Mouse (Mus musculus) layer of hippocampus, postnatal 10 days (tissue): ENCODE results near the gene Cxadr. TPM values are rescaled to one million over a fixed set of nuclear protein-coding genes. Genes with fewer than 3 reads are reported as not detected.
"Not testable (repeated sequence)": the region's sequence is repeated elsewhere in the genome, so short reads cannot be mapped to it uniquely, and the experiment has no call there.

Experiments used
- DNase-seq, 2 experiments: peaks; one replicate each; pipeline ENCODE4 v3.0.0; 2021; ENCODE audit warnings: low spot score in 2 of 2
- total RNA-seq, 2 experiments: library from RNA; stranded (reverse); gene quantifications; 2 replicates each; pipeline ENCODE4 v1.2.3; 2021

The Cxadr gene
- total RNA-seq, 2 experiments from 2014 or later = 158 to 175 TPM

- DNase-seq = no peak
These were observed 60.2 kb downstream of the Cxadr start for GRCm38 (mm10) chr16:78361466-78361865.

DNA sequence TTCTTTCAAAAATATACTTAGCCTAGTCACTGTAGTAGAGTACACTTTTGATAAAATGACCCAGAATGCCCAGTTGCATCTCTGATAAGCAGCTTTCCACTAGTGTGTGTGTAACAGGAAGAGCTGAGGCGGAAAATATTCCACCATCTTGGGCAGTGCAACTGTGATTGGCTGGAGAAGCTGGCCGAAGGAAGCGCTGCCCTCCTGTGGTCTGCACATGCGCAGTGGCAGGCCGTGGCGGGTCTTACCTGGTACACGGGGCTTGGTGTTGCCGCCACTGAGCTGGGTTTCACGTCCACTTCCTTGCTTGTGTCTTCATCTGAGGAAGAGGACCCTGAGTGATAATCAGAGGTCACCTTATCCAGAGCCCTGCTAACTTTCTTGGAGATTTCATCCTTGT is 63.3 kb downstream of the Cxadr start:
- DNase-seq = not testable (repeated sequence)

DNA sequence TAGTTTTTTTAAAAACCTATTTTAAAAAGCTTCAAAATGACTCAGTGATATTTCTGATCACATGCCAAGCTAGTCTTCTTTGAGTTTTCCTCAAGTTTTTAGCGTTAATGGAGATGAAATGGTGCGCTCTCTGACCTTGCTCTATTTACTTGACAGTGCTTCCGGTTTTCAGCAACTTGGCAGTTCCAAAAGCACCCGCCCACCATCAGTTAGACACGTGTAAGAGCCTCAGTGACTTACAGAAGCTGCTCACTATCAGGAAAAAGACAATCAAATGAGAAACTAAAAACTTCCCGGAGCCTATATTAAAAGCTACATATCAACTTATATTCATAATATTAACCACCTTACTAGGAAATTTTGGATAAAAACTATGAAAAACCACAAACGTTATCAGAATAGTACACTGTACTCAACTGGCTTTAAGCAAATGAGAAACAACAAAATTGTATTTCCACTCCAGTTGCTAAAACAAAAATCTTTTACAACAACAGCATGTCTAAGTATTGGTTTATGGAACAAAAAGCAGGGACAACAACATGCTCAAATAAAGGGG is 70.3 kb downstream of the Cxadr start:
- DNase-seq = no peak

DNA sequence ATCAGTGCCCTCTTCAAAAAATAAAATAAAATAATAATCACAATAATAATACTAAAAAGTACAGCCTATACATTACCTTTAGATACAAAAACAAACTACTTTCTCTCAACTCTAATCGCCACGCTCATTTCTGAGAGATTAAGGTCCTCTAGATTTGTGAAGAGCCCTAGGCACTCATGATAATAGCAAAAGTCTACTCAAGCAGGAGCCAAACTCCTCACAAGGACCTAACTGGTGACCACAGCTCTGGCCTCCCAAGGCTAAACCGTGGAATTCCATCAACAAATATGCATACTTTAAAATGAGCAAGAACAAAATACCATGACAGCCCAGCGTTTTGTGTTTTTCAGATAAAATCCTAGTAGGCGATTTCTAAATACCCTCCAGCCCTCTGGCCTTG is 71.5 kb downstream of the Cxadr start:
- DNase-seq = no peak

DNA sequence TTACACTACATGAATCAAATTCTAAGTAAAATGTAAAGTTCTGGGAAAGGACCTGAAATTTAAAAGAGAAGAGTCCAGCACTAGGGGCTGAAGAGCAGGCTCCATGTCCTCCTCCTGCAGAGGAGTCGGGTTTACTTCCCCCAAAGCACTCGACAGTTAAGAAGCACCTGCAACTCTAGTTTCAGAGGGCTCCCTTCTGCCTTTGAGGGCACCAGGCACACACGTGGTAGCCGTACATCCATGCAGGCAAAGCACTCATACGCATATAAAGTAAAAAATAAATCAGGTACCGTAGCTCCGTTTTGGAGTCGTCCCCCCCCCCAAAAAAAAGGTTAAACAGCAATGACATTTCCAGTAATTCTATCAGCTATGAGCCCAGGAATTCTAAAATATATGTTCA is 72.5 kb downstream of the Cxadr start:
- DNase-seq = no peak

- peak; percentile 9 to 20 for DNase-seq
These were observed 73.9 kb downstream of the Cxadr start for GRCm38 (mm10) chr16:78375222-78375621.

DNA sequence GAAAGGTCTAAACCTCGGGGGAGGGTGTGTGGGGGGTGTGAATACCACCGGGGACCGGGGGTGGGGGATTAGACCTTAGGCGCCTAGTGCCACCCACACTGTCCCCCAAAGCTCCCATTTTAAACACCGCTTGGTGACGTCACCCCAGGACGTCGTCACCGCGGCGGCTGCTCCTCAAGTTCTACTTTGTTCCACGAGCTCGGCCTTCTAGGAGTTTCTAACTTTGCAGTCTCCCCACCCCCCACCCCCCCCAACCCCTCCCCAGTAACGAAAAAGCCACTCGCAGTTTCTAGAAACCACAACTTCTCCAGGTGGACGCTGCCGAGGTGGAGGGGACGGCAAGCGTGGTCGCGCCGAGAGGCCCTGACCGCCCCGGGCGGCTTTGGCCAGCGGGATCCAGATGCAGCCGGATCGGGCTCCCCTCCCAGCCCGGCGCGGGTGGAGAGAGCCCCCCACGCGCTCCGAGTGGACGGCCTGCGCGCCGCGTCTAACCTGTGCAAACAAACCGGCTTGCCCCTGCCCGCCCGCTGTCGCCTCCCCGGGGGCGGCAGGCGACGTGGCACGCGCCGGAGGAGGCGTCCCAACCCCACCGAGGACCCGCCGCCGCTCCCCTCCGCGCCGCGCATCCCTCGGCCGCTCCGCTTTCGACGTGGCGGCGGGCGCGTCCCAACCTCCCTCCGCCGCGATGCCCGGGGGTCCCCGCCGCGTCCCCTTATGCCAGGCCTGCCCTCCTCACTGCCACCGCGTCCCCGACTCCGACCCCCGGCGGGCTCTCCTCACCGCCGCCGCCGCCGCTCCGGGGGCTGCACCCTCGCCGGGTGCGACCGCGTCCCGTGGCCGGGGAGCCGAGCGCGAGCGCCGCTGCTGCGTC is 74.8 kb downstream of the Cxadr start:
- peak; percentile 46 to 53 for DNase-seq

GRCm38 (mm10) chr16:78376745-78377570 is 75.7 kb downstream of the Cxadr start, which contains the start of gene Btg3:
Btg3 (minus strand) TSS chr16:78377192.
- DNase-seq = peak; percentile 82 to 87

- DNase-seq = no peak
These were observed 77.2 kb downstream of the Cxadr start for GRCm38 (mm10) chr16:78378493-78378892.

- DNase-seq = no peak
These were observed 87.8 kb downstream of the Cxadr start for GRCm38 (mm10) chr16:78389122-78389521.

DNA sequence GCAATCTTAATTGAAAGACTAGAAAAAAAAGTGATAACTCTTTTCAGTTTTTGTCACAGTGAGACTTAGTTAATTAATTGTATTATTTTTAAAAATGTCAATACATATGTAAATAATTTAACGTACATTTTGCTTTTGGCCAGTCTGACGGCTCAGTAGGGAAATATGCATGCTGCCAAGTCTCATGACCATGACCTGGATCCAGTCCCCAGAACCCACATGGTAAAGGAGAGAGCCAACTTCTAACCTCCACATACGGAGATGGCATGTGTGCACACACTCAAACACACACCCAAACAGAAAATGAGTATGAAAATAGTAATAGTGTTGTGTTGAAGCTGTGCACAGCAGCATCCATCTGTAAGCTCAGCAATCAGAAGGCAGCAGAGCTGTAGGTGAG is 88.7 kb downstream of the Cxadr start:
- no peak for DNase-seq

DNA sequence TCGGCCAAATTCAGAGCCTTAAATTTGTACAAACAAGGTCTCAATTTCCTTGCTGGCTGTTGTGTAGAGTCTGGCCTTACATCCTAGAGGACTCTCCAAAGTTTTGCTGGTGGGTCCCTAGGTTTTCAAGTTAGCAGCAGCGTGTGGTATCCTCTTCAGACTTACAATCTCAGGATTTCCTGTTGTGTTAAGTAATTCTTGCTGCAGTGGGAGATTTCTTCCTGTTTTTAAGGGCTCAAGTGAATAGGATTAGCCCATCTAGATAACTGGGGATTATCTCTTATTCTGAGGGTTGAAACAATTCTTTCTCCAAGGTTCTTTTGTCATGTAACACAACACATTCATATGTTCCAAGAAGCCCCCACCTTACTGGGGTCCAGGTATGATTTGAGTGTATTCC is 90.1 kb downstream of the Cxadr start:
- DNase-seq = no peak

GRCm38 (mm10) chr16:78398734-78399133 is 97.4 kb downstream of the Cxadr start:
- no peak for DNase-seq

GRCm38 (mm10) chr16:78399423-78399822 is 98.1 kb downstream of the Cxadr start:
- no peak for DNase-seq

- DNase-seq = no peak
These were observed 101.0 kb downstream of the Cxadr start for GRCm38 (mm10) chr16:78402316-78402715.

DNA sequence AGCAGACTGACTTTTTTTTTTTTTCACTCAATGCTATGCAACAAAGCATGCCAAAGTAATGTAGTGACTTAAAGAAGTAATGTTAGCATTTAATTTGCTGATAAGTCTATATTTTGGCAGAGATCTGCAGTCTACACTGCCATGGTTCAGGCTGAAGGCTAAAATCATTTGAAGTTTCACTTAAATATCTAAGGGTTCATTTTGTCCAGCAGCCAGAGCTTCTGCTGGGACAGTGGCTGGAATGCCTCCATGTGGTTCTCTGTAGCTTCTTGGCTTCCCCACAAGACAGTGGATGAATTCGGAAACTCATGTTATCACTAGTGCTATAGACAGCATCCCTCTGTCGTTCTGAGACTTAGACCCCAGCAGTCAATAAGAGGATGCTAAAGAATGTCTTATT is 105.4 kb downstream of the Cxadr start:
- no peak for DNase-seq

DNA sequence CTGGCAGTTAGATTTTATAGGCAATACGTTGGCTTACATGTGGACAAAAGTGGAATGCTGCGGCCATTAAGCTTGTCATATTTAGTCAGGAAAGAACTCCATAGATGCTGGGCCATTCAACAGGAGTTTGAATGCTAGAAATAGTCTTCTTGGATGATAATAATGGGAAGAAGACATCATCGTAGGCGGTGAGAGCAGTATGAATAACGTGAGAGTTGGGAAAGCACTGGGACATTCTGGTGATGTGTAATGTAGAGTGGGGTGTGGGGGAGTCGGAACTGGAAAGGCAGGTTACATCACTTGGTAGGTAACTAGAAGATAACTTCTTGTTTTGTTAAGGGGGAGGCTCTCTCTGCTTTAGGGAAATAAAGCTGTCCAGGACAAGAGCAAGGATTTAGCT is 106.6 kb downstream of the Cxadr start:
- DNase-seq = no peak

Other genes with a start within 250 kb of the Cxadr start
- gene Btg3, start 75.7 kb downstream of the Cxadr start, total RNA-seq = 1 to 10 TPM; 8.2 to 8.3 TPM